Mouse (Mus musculus): ENCODE data around the gene Galc. TPM values are rescaled to one million over a fixed set of nuclear protein-coding genes. Genes with fewer than 3 reads are reported as not detected.

Gene Galc
- polyA plus RNA-seq (2012; rRNA removed) = 3.2 and 4.2 TPM in 2 replicates

DNA sequence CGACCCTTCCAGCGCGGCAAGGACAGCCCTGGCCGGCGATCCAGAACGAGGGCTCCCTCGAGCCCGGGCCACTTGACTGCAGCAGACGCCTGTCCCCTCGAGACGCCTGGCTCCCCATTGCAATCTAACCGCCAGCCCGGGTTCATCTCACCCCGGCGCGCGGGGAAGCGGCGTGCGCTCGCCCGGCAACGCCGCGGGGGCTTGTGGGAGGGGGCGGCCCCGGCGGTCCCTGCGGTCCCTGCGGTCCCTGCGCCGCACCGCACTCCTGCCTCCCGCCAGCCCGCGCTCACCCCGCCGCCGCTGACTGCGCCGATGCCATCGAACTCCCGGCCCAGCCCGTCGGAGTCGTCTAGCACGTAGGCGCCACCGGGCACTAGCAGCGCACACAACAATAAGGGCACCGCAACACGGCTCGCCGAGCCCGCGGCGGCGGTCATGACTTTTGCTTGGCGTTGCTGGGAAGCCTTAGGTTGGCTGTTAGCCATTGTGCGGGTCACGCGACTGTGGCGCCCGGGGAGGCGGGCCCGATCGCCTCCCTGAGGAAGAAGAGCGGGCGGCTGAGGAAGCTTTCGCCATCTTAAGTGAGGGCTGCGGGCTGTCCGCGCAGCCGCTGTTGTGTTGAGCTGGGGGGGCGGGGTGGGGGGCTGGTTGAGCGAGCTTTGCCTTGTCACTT, at the start of gene Galc:
Gene Galc (minus strand): TSS at position 615 of the 673 bp plus-strand sequence.

DNA sequence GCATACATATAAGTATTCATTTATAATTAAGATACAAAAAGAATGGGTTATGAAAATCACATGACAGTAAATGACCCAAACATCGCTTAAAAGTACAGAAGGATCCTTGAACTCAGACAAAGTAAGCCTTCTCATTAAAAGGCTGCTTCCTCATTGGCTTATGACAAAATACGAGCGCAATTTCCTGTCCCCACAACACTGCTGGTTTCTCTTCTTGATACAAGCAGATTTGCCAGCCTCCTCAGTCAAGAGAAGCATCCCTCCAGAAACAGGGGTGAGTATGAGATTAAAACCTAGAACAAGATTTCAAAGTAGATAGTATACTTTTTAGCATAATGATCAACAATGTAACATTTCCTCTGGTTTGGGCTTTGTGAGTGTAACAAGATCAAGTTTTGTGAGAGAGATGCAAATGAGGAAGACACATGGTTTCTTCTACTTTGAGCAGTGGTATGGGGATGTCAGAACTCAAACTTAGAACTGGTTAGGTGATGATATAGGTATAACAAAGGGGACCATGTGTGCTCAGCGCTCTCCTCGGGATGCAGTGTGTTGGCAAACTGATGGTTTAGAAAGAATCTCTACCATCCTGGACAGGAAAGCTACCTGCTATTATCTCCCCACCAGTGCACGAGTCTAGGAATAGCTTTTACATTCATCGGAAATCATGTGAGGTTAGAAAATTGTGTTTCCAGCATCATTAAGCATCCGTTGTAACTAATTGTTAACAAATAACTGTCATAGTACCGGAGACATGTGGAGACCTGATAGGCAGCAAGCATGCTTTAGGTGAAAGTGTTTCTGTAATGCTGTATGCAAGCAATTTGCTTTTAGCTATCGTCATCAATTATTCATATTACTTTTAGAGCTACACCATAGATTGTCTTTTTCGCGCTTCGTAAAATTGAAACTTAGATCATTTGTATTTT, 9.4 kb upstream of the Galc start, which contains the start of gene Gpr65:
Gene Gpr65 (plus strand): TSS at position 195 of the 929 bp plus-strand sequence.

Other genes starting within 250 kb of the Galc start
- 0.49 and 0.71 TPM in 2 replicates for gene Gpr65, start 9.2 kb upstream of the Galc start, polyA plus RNA-seq (2012; rRNA removed)